Mouse (Mus musculus) forebrain, embryonic 15.5 days (tissue): ENCODE results near the gene Crip1. TPM values are rescaled to one million over a fixed set of nuclear protein-coding genes. Genes with fewer than 3 reads are reported as not detected.

Experiments used
- ATAC-seq: fragments of 200-750 bp; cut with Nextera tagmentation; replicated peaks from 2 replicates; pipeline ENCODE4 v1.8.0; 2017; ENCODE audit warnings: mild to moderate bottlenecking, moderate TSS enrichment, moderate library complexity
- H3K27ac ChIP-seq: fragments of 300-500 bp; sonication (generic); replicated peaks from 2 replicates; pipeline ENCODE4 v1.5.1; 2015; ENCODE audit warnings: mild to moderate bottlenecking, inconsistent platforms
- H3K27me3 ChIP-seq: fragments of 300-500 bp; sonication (generic); 2 replicates; pipeline ENCODE4 v1.6.1; 2015; ENCODE audit warnings: inconsistent platforms
- H3K36me3 ChIP-seq: fragments of 300-500 bp; sonication (generic); 2 replicates; pipeline ENCODE4 v1.6.1; 2015; ENCODE audit warnings: mild to moderate bottlenecking, inconsistent platforms
- H3K4me1 ChIP-seq: fragments of 300-500 bp; sonication (generic); 2 replicates; pipeline ENCODE4 v1.6.1; 2015; ENCODE audit warnings: inconsistent platforms
- H3K4me2 ChIP-seq: fragments of 300-500 bp; sonication (generic); replicated peaks from 2 replicates; pipeline ENCODE4 v1.6.1; 2015; ENCODE audit warnings: mild to moderate bottlenecking, inconsistent platforms
- H3K4me3 ChIP-seq: fragments of 300-500 bp; sonication (generic); 2 replicates; pipeline ENCODE4 v1.5.1; 2015; ENCODE audit warnings: mild to moderate bottlenecking, inconsistent platforms
- H3K9ac ChIP-seq: fragments of 300-500 bp; sonication (generic); replicated peaks from 2 replicates; pipeline ENCODE4 v1.6.1; 2015; ENCODE audit warnings: mild to moderate bottlenecking, inconsistent platforms
- H3K9me3 ChIP-seq: fragments of 300-500 bp; sonication (generic); 2 replicates; pipeline ENCODE4 v1.6.1; 2016; ENCODE audit warnings: inconsistent platforms
- WGBS: fragments of 180-500 bp; shearing (Covaris S2); methylation state at CpG from one replicate; pipeline ENCODE4 v1.1.7; 2015; ENCODE audit warnings: mixed read lengths; 5-methylcytosine and 5-hydroxymethylcytosine counted together
- polyA plus RNA-seq: library from polyadenylated mRNA; unstranded; fragments of >200 nt; fragmentation: Nextera tagmentation; extraction: Ambion mirVana; gene quantifications from 2 replicates; pipeline ENCODE4 v1.2.1, GENCODE M21; 2015

Crip1 gene
- polyA plus RNA-seq, 1 experiment from 2014 or later: 31.5 TPM

DNA sequence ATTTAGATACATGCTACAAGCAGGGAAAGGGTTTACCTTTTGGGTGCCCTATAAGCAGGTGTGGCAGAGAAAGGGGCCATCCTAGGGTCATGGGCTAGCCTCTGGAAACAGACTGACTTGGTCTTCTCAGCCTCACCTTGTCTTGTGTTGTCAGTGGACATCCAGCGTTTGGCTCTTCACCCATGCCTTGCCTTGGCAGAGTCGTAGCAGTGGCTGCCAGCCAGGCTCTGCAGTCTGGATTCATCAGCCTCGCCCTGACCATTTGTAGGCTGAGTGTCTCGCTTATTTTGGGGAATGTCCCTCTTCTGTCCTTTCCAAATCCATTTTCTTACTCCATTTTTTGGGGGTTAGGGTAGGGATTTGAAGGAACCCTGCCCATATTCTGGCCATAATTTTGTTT lies 55.2 kb downstream of the Crip1 start:
- Histone ChIP-seq H3K27me3 (no peaks in the 10 kb centered on the region), H3K9ac (no peak overlapping the region), H3K36me3 (no peaks in the 10 kb centered on the region), H3K27ac (no peak overlapping the region), H3K4me3 (no peak overlapping the region), H3K9me3 (no peaks in the 10 kb centered on the region), H3K4me2 (no peak overlapping the region), H3K4me1 (no peaks in the 10 kb centered on the region)
- WGBS: 90% methylated on average over 4 of the region's 4 CpGs
- no peak for ATAC-seq

DNA sequence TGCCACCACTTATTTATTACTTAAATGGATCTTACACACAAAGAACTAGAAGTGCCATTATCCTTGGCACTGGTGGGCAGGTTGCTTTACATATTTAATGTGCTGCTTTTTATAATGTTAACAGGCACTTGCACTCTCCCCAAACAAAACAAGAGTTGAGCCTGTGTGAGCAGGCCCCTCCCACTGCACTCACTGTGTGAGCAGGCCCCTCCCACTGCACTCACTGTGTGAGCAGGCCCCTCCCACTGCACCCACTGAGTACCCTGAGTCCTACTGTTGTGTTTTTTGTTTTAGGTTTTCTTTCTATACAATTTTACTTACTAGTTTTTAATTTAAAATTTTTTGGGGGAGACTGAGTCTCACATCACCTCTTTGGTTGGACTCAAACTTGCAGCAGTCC lies 55.9 kb downstream of the Crip1 start:
- Histone ChIP-seq H3K4me1 (no peaks in the 10 kb centered on the region), H3K36me3 (no peaks in the 10 kb centered on the region), H3K9me3 (no peaks in the 10 kb centered on the region), H3K4me3 (no peak overlapping the region), H3K4me2 (no peak overlapping the region), H3K27me3 (no peaks in the 10 kb centered on the region), H3K9ac (no peak overlapping the region), H3K27ac (no peak overlapping the region)
- no peak for ATAC-seq

Other genes starting within 250 kb of the Crip1 start
- 8.3 and 9.1 TPM in 2 replicates for gene Jag2, start 216.5 kb upstream of the Crip1 start, polyA plus RNA-seq
- 59.0 and 63.2 TPM in 2 replicates for gene Nudt14, start 204.2 kb upstream of the Crip1 start, polyA plus RNA-seq
- gene Btbd6, start 169.8 kb upstream of the Crip1 start, polyA plus RNA-seq: 46.1 and 48.1 TPM in 2 replicates
- gene Brf1, start 145.6 kb upstream of the Crip1 start, polyA plus RNA-seq: 67.3 and 67.7 TPM in 2 replicates
- 22.6 and 24.4 TPM in 2 replicates for gene Pacs2, start 131.8 kb upstream of the Crip1 start, polyA plus RNA-seq
- 0.18 and 0.37 TPM in 2 replicates for gene Tex22, start 71.8 kb upstream of the Crip1 start, polyA plus RNA-seq
- 15.2 and 17.9 TPM in 2 replicates for gene Mta1, start 48.0 kb upstream of the Crip1 start, polyA plus RNA-seq
- gene Crip2, start 6.1 kb upstream of the Crip1 start, polyA plus RNA-seq: 407 and 414 TPM in 2 replicates
- 22.6 and 24.9 TPM in 2 replicates for gene Tedc1, start 10.1 kb downstream of the Crip1 start, polyA plus RNA-seq
- 38.9 and 41.1 TPM in 2 replicates for gene Tmem121, start 39.6 kb downstream of the Crip1 start, polyA plus RNA-seq